Mouse (Mus musculus) lung, postnatal 0 days (tissue): ENCODE data around the gene Ift22.

Experiments used
- CTCF ChIP-seq: IDR thresholded peaks from 2 replicates; pipeline ENCODE4 v1.5.1; 2016; ENCODE audit warnings: antibody characterized with exemption, mild to moderate bottlenecking
- EP300 ChIP-seq: IDR thresholded peaks from 2 replicates; pipeline ENCODE4 v1.6.1; 2016; ENCODE audit warnings: antibody characterized with exemption, mild to moderate bottlenecking, control low read depth

- TF ChIP-seq CTCF, result no peak; the same call in 1 of the 2 replicates
- no peak for TF ChIP-seq EP300
Measured at GRCm38 (mm10) chr5:136961983-136962461, 54.1 kb downstream of the Ift22 start.
